Mouse (Mus musculus): ENCODE measurements around the gene Cdon. TPM values are rescaled to one million over a fixed set of nuclear protein-coding genes. Genes with fewer than 3 reads are reported as not detected.

Gene Cdon
- polyA plus RNA-seq, 1 experiment from 2014 or later: 16.2 TPM

DNA sequence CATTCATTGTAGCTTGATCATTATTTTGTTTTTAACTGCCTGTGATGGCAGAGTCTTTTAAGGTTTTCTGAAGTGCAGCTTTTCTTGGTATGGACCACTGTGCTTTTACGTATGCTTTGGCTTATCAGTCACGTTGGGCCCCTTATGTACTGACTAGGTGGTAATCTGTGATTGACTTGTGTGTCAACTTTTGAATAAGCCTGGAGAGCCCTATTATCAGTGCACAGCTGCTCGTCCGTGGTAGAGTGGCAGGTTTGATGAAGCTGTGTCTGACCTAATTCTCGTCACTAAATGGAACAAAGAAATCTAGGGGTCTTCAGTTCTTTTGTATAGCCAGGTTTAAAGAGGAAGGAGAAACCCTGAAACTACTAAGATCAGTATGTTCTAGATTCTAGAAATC, 21.5 kb downstream of the Cdon start:
- 12% methylated on average over 5 of the region's 5 CpGs for WGBS
- Histone ChIP-seq H3K27ac (no peak overlapping the region), H3K9me3 (no peaks in the 10 kb centered on the region), H3K4me3 (no peak overlapping the region), H3K27me3 (ENCODE audit: poor library complexity, severe bottlenecking) (peaks cover 82% of the 10 kb centered on the region), H3K4me1 (peaks cover 66% of the 10 kb centered on the region), H3K36me3 (replicated peaks) (peaks cover 34% of the 10 kb centered on the region)
- DNase-seq (ENCODE audit: extremely low spot score, low spot score): no peak

GRCm38 (mm10) chr9:35443618-35444511, 22.9 kb downstream of the Cdon start:
- Histone ChIP-seq H3K4me3 (no peak overlapping the region), H3K36me3 (replicated peaks) (peaks cover 36% of the 10 kb centered on the region), H3K9me3 (no peaks in the 10 kb centered on the region), H3K27ac (peak overlapping the region; percentile 3; the same call in 1 of the 2 replicates), H3K27me3 (ENCODE audit: poor library complexity, severe bottlenecking) (peaks cover 72% of the 10 kb centered on the region), H3K4me1 (peaks cover 59% of the 10 kb centered on the region)
- 25% methylated on average over 13 of the region's 13 CpGs for WGBS
- peak; percentile 37 for DNase-seq (ENCODE audit: extremely low spot score, low spot score)

DNA sequence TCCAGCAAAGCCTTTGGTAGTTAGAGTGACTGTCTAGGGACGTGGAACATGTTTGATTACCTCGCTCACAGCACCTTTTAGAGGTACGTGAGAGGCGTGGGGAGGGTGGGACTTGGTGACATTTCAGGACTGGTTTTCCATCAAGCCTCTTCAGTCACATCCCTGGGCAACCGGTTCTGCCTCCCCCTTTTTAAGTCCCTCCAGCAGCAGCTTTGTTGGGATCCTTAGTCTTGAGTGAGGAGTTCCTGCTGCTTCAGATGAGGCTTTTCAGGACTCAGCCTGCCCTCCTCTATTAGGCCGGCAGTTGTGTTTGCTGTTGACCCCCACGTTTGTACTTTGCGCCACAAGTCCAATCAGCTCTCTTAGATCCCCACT, 23.6 kb downstream of the Cdon start:
- Histone ChIP-seq H3K4me1 (peaks cover 53% of the 10 kb centered on the region), H3K4me3 (no peak overlapping the region), H3K36me3 (replicated peaks) (peaks cover 36% of the 10 kb centered on the region), H3K27ac (peak overlapping the region; percentile 16), H3K27me3 (ENCODE audit: poor library complexity, severe bottlenecking) (peaks cover 69% of the 10 kb centered on the region), H3K9me3 (no peaks in the 10 kb centered on the region)
- WGBS: 58% methylated on average over 8 of the region's 8 CpGs
- no peak for DNase-seq (ENCODE audit: extremely low spot score, low spot score)

DNA sequence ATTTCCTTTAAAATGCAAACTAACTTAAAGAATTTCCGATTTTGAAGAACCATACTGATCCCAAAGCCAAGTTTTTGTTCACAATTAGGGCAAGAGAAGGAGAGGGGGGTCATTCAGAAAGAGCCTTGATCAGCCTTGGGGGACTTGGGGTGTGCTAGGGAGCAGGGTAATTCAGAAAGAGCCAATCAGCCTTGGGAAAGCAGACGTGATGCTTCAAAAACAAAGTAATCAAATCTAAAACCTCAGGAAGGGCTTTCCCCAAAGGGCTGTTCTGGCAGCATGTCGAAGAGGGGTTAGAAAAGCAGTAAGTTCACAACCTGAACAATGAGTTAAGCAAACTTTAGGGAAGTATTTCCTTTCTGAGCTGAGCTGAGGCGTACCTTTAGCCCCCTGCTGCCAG, 26.0 kb downstream of the Cdon start:
- H3K9me3 ChIP-seq: no peaks in the 10 kb centered on the region
- WGBS: 73% methylated on average over 4 of the region's 4 CpGs
- no peak for DNase-seq (ENCODE audit: extremely low spot score, low spot score)
- H3K4me3 ChIP-seq: no peak overlapping the region
- H3K27ac ChIP-seq: no peak overlapping the region
- peaks cover 51% of the 10 kb centered on the region for H3K27me3 ChIP-seq (ENCODE audit: poor library complexity, severe bottlenecking)
- peaks cover 40% of the 10 kb centered on the region for H3K4me1 ChIP-seq
- H3K36me3 ChIP-seq (replicated peaks): peaks cover 46% of the 10 kb centered on the region

DNA sequence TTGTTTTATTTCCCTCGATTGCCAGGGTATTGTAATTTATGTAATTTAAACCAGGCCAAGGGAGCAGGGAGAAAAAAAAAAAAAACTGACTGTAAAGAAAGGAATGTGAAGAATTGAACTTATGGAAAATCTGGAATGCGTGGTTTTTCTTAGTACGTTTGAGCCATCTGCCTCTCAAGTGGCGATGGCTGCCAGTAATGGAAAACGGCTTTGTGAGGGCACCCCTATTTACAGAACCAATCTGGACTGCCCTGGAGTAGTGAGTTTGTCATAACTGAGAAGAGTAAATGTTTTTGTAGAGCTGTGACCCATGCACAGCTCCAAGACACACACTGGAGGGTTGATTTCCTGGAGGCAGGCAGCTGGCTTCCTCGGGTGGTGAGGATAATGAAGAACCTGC, 32.4 kb downstream of the Cdon start:
- no peaks in the 10 kb centered on the region for H3K4me1 ChIP-seq
- no peak overlapping the region for H3K4me3 ChIP-seq
- H3K9me3 ChIP-seq: no peaks in the 10 kb centered on the region
- peaks cover 84% of the 10 kb centered on the region for H3K36me3 ChIP-seq (replicated peaks)
- no peak for DNase-seq (ENCODE audit: extremely low spot score, low spot score)
- H3K27ac ChIP-seq: no peak overlapping the region
- 75% methylated on average over 6 of the region's 6 CpGs for WGBS
- H3K27me3 ChIP-seq (ENCODE audit: poor library complexity, severe bottlenecking): 0 out of 2 replicates have a peak, but pooled peaks cover 12% of the 10 kb centered on the region

DNA sequence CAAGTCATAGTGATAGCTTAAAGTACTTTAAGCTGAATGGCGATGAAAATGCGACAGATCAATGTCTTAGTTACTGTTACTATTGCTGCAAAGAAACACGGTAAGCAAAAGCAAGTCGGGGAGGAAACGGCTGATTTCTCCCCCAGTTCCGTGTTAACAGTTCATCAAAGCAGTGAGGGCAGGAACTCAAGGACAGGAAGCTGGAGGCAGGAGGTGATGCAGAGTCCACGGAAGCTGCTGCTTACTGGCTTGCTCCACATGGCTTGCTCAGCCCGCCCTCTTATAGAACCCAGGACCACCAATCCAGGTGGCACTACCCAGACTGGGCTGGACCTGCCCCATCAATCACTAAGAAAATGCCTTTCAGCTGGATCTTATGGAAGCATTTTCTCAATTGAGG, 38.7 kb downstream of the Cdon start:
- no peak for DNase-seq (ENCODE audit: extremely low spot score, low spot score)
- H3K27me3 ChIP-seq (ENCODE audit: poor library complexity, severe bottlenecking): no peaks in the 10 kb centered on the region
- 87% methylated on average over 8 of the region's 8 CpGs for WGBS
- no peaks in the 10 kb centered on the region for H3K4me1 ChIP-seq
- peaks cover 91% of the 10 kb centered on the region for H3K36me3 ChIP-seq (replicated peaks)
- H3K9me3 ChIP-seq: no peaks in the 10 kb centered on the region
- no peak overlapping the region for H3K27ac ChIP-seq
- no peak overlapping the region for H3K4me3 ChIP-seq

DNA sequence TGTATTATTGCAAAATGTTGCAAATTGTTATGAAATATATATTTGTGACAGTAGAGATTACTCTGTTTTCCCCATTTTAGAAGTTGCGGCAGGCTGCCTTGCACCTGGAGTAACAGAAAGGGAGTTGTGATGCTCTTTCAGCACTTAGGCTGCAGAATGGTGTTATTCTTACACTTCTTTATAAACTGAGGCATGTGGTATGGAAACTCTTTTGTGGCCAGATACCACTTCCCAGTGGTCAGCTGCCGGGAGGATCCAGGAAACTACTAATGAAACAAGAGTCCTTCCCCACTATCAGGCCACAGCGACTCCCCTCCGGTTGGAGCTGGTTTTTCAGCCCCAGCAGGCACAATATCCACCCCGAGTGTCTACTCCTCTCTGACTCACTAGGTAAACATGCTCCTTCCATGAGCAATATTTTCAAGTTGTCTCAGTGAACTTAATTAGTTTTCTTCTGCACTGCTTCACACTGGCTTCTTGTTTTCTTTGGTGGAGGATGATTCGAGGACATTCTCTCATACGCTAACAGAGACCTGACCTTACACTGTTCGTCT, 46.4 kb downstream of the Cdon start:
- H3K9me3 ChIP-seq: no peaks in the 10 kb centered on the region
- H3K36me3 ChIP-seq (replicated peaks): peaks cover 86% of the 10 kb centered on the region
- no peak overlapping the region for H3K27ac ChIP-seq
- 84% methylated on average over 8 of the region's 8 CpGs for WGBS
- DNase-seq (ENCODE audit: extremely low spot score, low spot score): no peak
- H3K4me3 ChIP-seq: no peak overlapping the region
- H3K27me3 ChIP-seq (ENCODE audit: poor library complexity, severe bottlenecking): no peaks in the 10 kb centered on the region
- H3K4me1 ChIP-seq: peaks cover 12% of the 10 kb centered on the region; the same call in 1 of the 2 replicates

GRCm38 (mm10) chr9:35468913-35469312, 48.0 kb downstream of the Cdon start:
- H3K4me1 ChIP-seq: peaks cover 12% of the 10 kb centered on the region; the same call in 1 of the 2 replicates
- H3K27me3 ChIP-seq (ENCODE audit: poor library complexity, severe bottlenecking): no peaks in the 10 kb centered on the region
- no peak overlapping the region for H3K27ac ChIP-seq
- H3K36me3 ChIP-seq (replicated peaks): peaks cover 87% of the 10 kb centered on the region
- H3K9me3 ChIP-seq: no peaks in the 10 kb centered on the region
- DNase-seq (ENCODE audit: extremely low spot score, low spot score): no peak
- H3K4me3 ChIP-seq: no peak overlapping the region

- Histone ChIP-seq H3K36me3 (replicated peaks) (peaks cover 100% of the 10 kb centered on the region), H3K27ac (no peak overlapping the region), H3K4me1 (no peaks in the 10 kb centered on the region), H3K4me3 (no peak overlapping the region), H3K9me3 (no peaks in the 10 kb centered on the region), H3K27me3 (ENCODE audit: poor library complexity, severe bottlenecking) (no peaks in the 10 kb centered on the region)
- WGBS: 94% methylated on average over 10 of the region's 10 CpGs
- DNase-seq (ENCODE audit: extremely low spot score, low spot score): no peak
Observed at GRCm38 (mm10) chr9:35474104-35474724, 53.3 kb downstream of the Cdon start.

DNA sequence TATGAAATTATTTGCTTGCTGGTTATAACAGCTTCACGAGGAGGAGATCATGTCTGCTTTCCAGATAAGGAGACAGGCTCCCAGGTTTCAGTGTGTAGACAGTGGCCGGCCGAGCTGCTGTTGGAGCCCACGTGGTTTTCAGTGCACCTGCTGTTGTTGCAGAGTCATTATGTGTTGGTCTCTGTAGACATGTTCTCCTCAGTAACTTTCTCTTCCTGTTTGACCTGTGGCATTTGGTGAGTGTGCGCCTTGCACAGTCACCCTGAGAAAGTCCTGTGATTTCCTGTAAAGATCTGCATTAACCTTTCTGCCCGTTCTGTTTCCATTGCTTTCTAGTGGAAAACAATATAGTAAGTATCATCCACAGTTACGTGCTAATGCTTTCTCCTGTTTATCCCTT, 54.5 kb downstream of the Cdon start:
- WGBS: 91% methylated on average over 7 of the region's 7 CpGs

DNA sequence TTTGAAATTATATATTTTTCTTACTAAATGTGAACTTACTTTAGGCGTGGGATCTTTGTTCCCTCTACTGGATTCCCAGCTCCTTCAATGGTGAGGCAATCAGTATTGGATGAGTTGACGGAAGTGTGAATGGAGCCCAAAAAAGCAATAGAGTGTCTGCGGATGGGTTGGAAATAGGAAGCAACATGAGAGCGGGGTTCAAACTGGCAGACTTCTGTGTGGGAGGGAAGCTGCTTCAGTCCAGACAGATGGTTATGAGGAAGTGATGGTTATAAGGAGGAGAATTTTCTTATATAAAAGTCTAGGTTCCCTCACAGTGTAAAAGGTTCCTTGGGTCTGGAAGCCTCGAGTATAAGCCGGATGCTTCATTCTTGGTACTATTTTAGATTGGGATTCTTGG, 58.5 kb downstream of the Cdon start:
- no peak for DNase-seq (ENCODE audit: extremely low spot score, low spot score)
- H3K4me1 ChIP-seq: no peaks in the 10 kb centered on the region
- H3K4me3 ChIP-seq: no peak overlapping the region
- H3K9me3 ChIP-seq: no peaks in the 10 kb centered on the region
- no peak overlapping the region for H3K27ac ChIP-seq
- H3K36me3 ChIP-seq (replicated peaks): peaks cover 99% of the 10 kb centered on the region
- H3K27me3 ChIP-seq (ENCODE audit: poor library complexity, severe bottlenecking): no peaks in the 10 kb centered on the region
- WGBS: 95% methylated on average over 6 of the region's 6 CpGs

More for the DNA sequence above, 54.5 kb downstream of the Cdon start:
- DNase-seq (ENCODE audit: extremely low spot score, low spot score): no peak
- Histone ChIP-seq H3K4me1 (no peaks in the 10 kb centered on the region), H3K4me3 (no peak overlapping the region), H3K9me3 (no peaks in the 10 kb centered on the region), H3K27ac (no peak overlapping the region), H3K27me3 (ENCODE audit: poor library complexity, severe bottlenecking) (no peaks in the 10 kb centered on the region), H3K36me3 (replicated peaks) (peaks cover 99% of the 10 kb centered on the region)

- WGBS: 88% methylated on average over 13 of the region's 13 CpGs
- H3K9me3 ChIP-seq: no peaks in the 10 kb centered on the region
- no peaks in the 10 kb centered on the region for H3K27me3 ChIP-seq (ENCODE audit: poor library complexity, severe bottlenecking)
- H3K36me3 ChIP-seq (replicated peaks): peaks cover 96% of the 10 kb centered on the region
- no peak overlapping the region for H3K27ac ChIP-seq
- H3K4me1 ChIP-seq: no peaks in the 10 kb centered on the region
- DNase-seq (ENCODE audit: extremely low spot score, low spot score): no peak
- H3K4me3 ChIP-seq: no peak overlapping the region
Observed at GRCm38 (mm10) chr9:35482014-35482898, 61.3 kb downstream of the Cdon start.

Data from forebrain, embryonic 10.5 days (tissue).